ENCODE assay signal across 8 mouse cellular contexts in genomic region chr19:9135512-9136331, GRCm38 (mm10). TPM values are rescaled to one million over a fixed set of nuclear protein-coding genes. Genes with fewer than 3 reads are reported as not detected.
A peak's percentile ranks its signal among the peaks of the same experiment; 100 is the strongest.
DNase-seq lines count a peak whose midpoint lies in the region; ATAC-seq and TF ChIP-seq lines count a peak whose summit lies in the region.

Gene Asrgl1 (minus strand): TSS chr19:9135636.

- peak; percentile 91 for TF ChIP-seq POLR2A in thymus, adult 2 months (IDR thresholded peaks at IDR 0.05; ENCODE audit: control insufficient read depth, extremely low read depth, insufficient read depth, low read length, poor library complexity)

- no peaks in the 10 kb centered on the region for H3K27me3 ChIP-seq in hindbrain, embryonic 10.5 days (ENCODE audit: insufficient read depth, poor library complexity, severe bottlenecking)
- no peaks in the 10 kb centered on the region for H3K27me3 ChIP-seq in lung, embryonic 16.5 days (ENCODE audit: control insufficient read depth, insufficient read depth, low read depth, low read length)
- no peaks in the 10 kb centered on the region for H3K27me3 ChIP-seq in thymus, adult 2 months (ENCODE audit: control insufficient read depth, insufficient read depth, low read length)

- H3K36me3 ChIP-seq in hindbrain, embryonic 10.5 days = no peaks in the 10 kb centered on the region
- no peaks in the 10 kb centered on the region for H3K36me3 ChIP-seq in lung, embryonic 16.5 days (ENCODE audit: control insufficient read depth, insufficient read depth, low read length)
- no peaks in the 10 kb centered on the region for H3K36me3 ChIP-seq in thymus, adult 2 months (ENCODE audit: control insufficient read depth, insufficient read depth, low read length)

- H3K4me3 ChIP-seq in hindbrain, embryonic 10.5 days = peak within 1 kb of the TSS; percentile 76
- H3K4me3 ChIP-seq in lung, embryonic 16.5 days (ENCODE audit: low read length) = peak within 1 kb of the TSS; percentile 86
- peak within 1 kb of the TSS; percentile 68 for H3K4me3 ChIP-seq in thymus, adult 2 months (ENCODE audit: control insufficient read depth, insufficient read depth, low read length)

- no peak for TF ChIP-seq CTCF in thymus, adult 2 months (IDR thresholded peaks at IDR 0.05; ENCODE audit: borderline replicate concordance, control insufficient read depth, extremely low read depth, insufficient read depth, low read length, poor library complexity)

- 12% methylated on average over 31 of the region's 31 CpGs for WGBS in hindbrain, embryonic 10.5 days
- WGBS in lung, embryonic 16.5 days = 10% methylated on average over 31 of the region's 31 CpGs
- WGBS in thymus, adult 2 months = 9% methylated on average over 31 of the region's 31 CpGs

- peak within 1 kb of the TSS; percentile 86 for H3K9ac ChIP-seq in lung, embryonic 16.5 days (ENCODE audit: low read length)

- peaks cover 22% of the 10 kb centered on the region; the same call in 1 of the 2 replicates for H3K4me1 ChIP-seq in hindbrain, embryonic 10.5 days (replicated peaks)
- H3K4me1 ChIP-seq in lung, embryonic 16.5 days (replicated peaks; ENCODE audit: control insufficient read depth, insufficient read depth, low read length) = peaks cover 5% of the 10 kb centered on the region
- H3K4me1 ChIP-seq in thymus, adult 2 months (replicated peaks; ENCODE audit: control insufficient read depth, insufficient read depth, low read length) = peaks cover 5% of the 10 kb centered on the region; the same call in 1 of the 2 replicates

- H3K4me2 ChIP-seq in lung, embryonic 16.5 days (ENCODE audit: low read depth, low read length) = peak within 1 kb of the TSS; percentile 98

- no peaks in the 10 kb centered on the region for H3K9me3 ChIP-seq in hindbrain, embryonic 10.5 days
- H3K9me3 ChIP-seq in lung, embryonic 16.5 days (ENCODE audit: control insufficient read depth, low read length) = no peaks in the 10 kb centered on the region

- peak; percentile 91 for DNase-seq in Muller cell, postnatal 12 days (ENCODE audit: inconsistent ontology term)
- peak; percentile 90 for DNase-seq in cerebellum, adult 9-10 months
- DNase-seq in hindbrain, embryonic 10.5 days (ENCODE audit: low spot score) = peak; percentile 90
- peak; percentile 91 for DNase-seq in layer of hippocampus, adult 9-11 months
- DNase-seq in ovary, adult 18-20 months (ENCODE audit: low spot score) = peak; percentile 86
- DNase-seq in thymus, adult 2 months = peak; percentile 94

- peak within 1 kb of the TSS; percentile 90 for H3K27ac ChIP-seq in hindbrain, embryonic 10.5 days
- H3K27ac ChIP-seq in lung, embryonic 16.5 days (ENCODE audit: low read length) = peak within 1 kb of the TSS; percentile 31; the same call in 1 of the 2 replicates
- peak within 1 kb of the TSS; percentile 36; the same call in 1 of the 2 replicates for H3K27ac ChIP-seq in thymus, adult 2 months (ENCODE audit: control insufficient read depth, insufficient read depth, low read length)

- ATAC-seq in frontal cortex, adult (ENCODE audit: low TSS enrichment) = peak; percentile 99
- peak; percentile 98 for ATAC-seq in lung, embryonic 16.5 days (ENCODE audit: low read depth)

RNA-seq across cellular contexts. Expression of gene Asrgl1, which starts in this region (rescaled TPM):
- polyA plus RNA-seq in hindbrain, embryonic 10.5 days (2016; fragmentation: Nextera tagmentation; extraction: Ambion mirVana) = 12.9 and 15.3 TPM in 2 replicates
- 15.3 and 18.8 TPM in 2 replicates for polyA plus RNA-seq in lung, embryonic 16.5 days (2015; fragmentation: Nextera tagmentation; extraction: Ambion mirVana)
- 5.9 and 8.8 TPM in 2 replicates for polyA plus RNA-seq in thymus, adult 2 months (2012; rRNA removed)

Comparison
In these comparisons a context has a peak if more than half of its experiments do, and no peak if none do; other contexts are left out.
1. Peak in every context shown above with its lines: DNase-seq, ATAC-seq, H3K4me3 ChIP-seq and H3K27ac ChIP-seq.
2. H3K27ac ChIP-seq: peak in every context shown above with its lines; median percentile 90 in hindbrain, embryonic 10.5 days; 36 in thymus, adult 2 months; 31 in lung, embryonic 16.5 days.